ENCODE assay signal across 23 mouse cellular contexts in the genomic region with DNA sequence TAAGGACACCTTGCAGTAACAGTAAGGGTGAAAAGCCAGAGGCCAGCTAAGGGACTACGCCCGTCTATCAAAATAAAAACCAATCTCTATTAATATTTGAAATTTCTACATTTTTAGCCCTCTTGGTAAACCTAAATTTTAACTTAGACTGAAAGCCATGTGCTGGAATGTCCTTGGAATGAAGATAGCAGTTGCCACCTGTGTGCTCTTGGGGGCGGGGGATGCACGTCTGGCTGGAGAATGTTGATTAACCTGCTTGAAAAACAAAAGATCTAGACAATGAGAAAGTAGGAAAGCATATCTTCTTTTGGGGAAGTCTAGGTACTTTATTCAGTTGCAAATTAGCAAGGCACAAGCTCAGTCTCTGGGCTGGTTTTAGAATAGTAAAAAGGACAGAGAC. TPM values are rescaled to one million over a fixed set of nuclear protein-coding genes. Genes with fewer than 3 reads are reported as not detected.
"Had no signal": no experiment of that assay in that cellular context is flagged by ENCODE, and none has a peak within 500 bp of the region (broad histone marks: within the 10 kb centered on the region; RNA-seq: fewer than 3 reads in every experiment).

No protein-coding gene starts in this region.

RNA-seq across cellular contexts. Expression of a gene that starts 22.6 kb away (rescaled TPM):
- polyA plus RNA-seq: limb, embryonic 10.5 days; limb, embryonic 11.5 days; limb, embryonic 12.5 days; limb, embryonic 13.5 days; limb, embryonic 14.5 days; limb, embryonic 15.5 days; liver, embryonic 11.5 days; liver, embryonic 12.5 days; liver, embryonic 13.5 days; liver, postnatal 0 days; lung, embryonic 14.5 days; lung, embryonic 15.5 days; midbrain, embryonic 10.5 days; midbrain, embryonic 11.5 days; midbrain, embryonic 12.5 days; midbrain, embryonic 13.5 days; midbrain, embryonic 14.5 days; midbrain, embryonic 15.5 days; midbrain, embryonic 16.5 days; midbrain, postnatal 0 days; myocyte; neural tube, embryonic 11.5 days; neural tube, embryonic 12.5 days had no signal

RNA-seq across cellular contexts. Expression of a gene that starts 41.9 kb away (rescaled TPM):
- polyA plus RNA-seq: limb, embryonic 10.5 days; limb, embryonic 12.5 days; midbrain, embryonic 10.5 days; midbrain, embryonic 11.5 days; midbrain, embryonic 12.5 days; midbrain, embryonic 13.5 days; midbrain, embryonic 16.5 days; midbrain, postnatal 0 days; myocyte; neural tube, embryonic 11.5 days; neural tube, embryonic 12.5 days had no signal
